Comparison of ENCODE assay signal across 9 mouse cellular contexts in genomic region chr5:125063015-125063414, GRCm38 (mm10). TPM values are rescaled to one million over a fixed set of nuclear protein-coding genes. Genes with fewer than 3 reads are reported as not detected.
DNase-seq lines count a peak whose midpoint lies in the region; ATAC-seq and TF ChIP-seq lines count a peak whose summit lies in the region.
"Had no signal": no experiment of that assay in that cellular context is flagged by ENCODE, and none has a peak within 500 bp of the region (broad histone marks: within the 10 kb centered on the region; RNA-seq: fewer than 3 reads in every experiment).

No protein-coding gene starts in this region.

- no peak overlapping the region for H3K9ac ChIP-seq in intestine, postnatal 0 days (ENCODE audit: low read depth, low read length)
- H3K9ac ChIP-seq: limb, embryonic 13.5 days had no signal

- H3K4me1 ChIP-seq in hindbrain, embryonic 10.5 days (replicated peaks), result peaks cover 51% of the 10 kb centered on the region
- H3K4me1 ChIP-seq in intestine, postnatal 0 days (replicated peaks; ENCODE audit: control insufficient read depth, insufficient read depth, low read length), result no peaks in the 10 kb centered on the region; the same call in 1 of the 2 replicates

- H3K4me2 ChIP-seq in intestine, postnatal 0 days (replicated peaks; ENCODE audit: low read depth), result no peak overlapping the region
- H3K4me2 ChIP-seq: limb, embryonic 13.5 days had no signal

- DNase-seq in retina, postnatal 1 day, result peak; percentile 35
- DNase-seq in retina, embryonic 14.5 days (ENCODE audit: low spot score), result no peak
- DNase-seq in hindbrain, embryonic 10.5 days (ENCODE audit: low spot score), result no peak
- DNase-seq in left cerebral cortex, postnatal 4 days, result peak; percentile 49
- DNase-seq in telencephalon, adult 2 months (ENCODE audit: low read depth, low spot score), result peak; percentile 68
- no peak for DNase-seq in spleen, postnatal 10 days (ENCODE audit: low spot score in 2 of 2)
- no peak for DNase-seq in spleen, adult 18-20 months

- H3K4me3 ChIP-seq in hindbrain, embryonic 10.5 days, result no peak overlapping the region
- H3K4me3 ChIP-seq in intestine, postnatal 0 days (ENCODE audit: low read depth, low read length), result no peak overlapping the region
- H3K4me3 ChIP-seq: limb, embryonic 13.5 days had no signal

- no peak for TF ChIP-seq CTCF in intestine, postnatal 0 days (IDR thresholded peaks at IDR 0.05; ENCODE audit: low read depth)

- no peaks in the 10 kb centered on the region for H3K9me3 ChIP-seq in hindbrain, embryonic 10.5 days
- H3K9me3 ChIP-seq in intestine, postnatal 0 days (ENCODE audit: control insufficient read depth), result no peaks in the 10 kb centered on the region
- H3K9me3 ChIP-seq: limb, embryonic 13.5 days had no signal

- no peak for ATAC-seq in intestine, postnatal 0 days

- peaks cover 27% of the 10 kb centered on the region for H3K27me3 ChIP-seq in hindbrain, embryonic 10.5 days (ENCODE audit: insufficient read depth, poor library complexity, severe bottlenecking)
- H3K27me3 ChIP-seq in intestine, postnatal 0 days (replicated peaks; ENCODE audit: control insufficient read depth, insufficient read depth, low read length), result no peaks in the 10 kb centered on the region
- H3K27me3 ChIP-seq: limb, embryonic 13.5 days had no signal

- intact Hi-C loops in left cerebral cortex, postnatal 4 days (cut with DNase I), result no loop called here

- H3K36me3 ChIP-seq in hindbrain, embryonic 10.5 days, result peaks cover 68% of the 10 kb centered on the region
- H3K36me3 ChIP-seq in intestine, postnatal 0 days (ENCODE audit: control insufficient read depth, insufficient read depth), result peaks cover 40% of the 10 kb centered on the region

- WGBS in hindbrain, embryonic 10.5 days, result 69% methylated on average over 17 of the region's 17 CpGs
- WGBS in intestine, postnatal 0 days, result 75% methylated on average over 17 of the region's 17 CpGs

- H3K27ac ChIP-seq in hindbrain, embryonic 10.5 days, result peak overlapping the region; percentile 35; the same call in 1 of the 2 replicates
- H3K27ac ChIP-seq in intestine, postnatal 0 days (ENCODE audit: low read depth, low read length), result no peak overlapping the region
- H3K27ac ChIP-seq: limb, embryonic 13.5 days had no signal

RNA-seq across cellular contexts. Expression of gene Rflna, which starts 60.0 kb away (rescaled TPM):
- polyA plus RNA-seq in hindbrain, embryonic 10.5 days (2016; fragmentation: Nextera tagmentation; extraction: Ambion mirVana), result 4.3 and 7.7 TPM in 2 replicates
- total RNA-seq in left cerebral cortex, postnatal 4 days (2021), result 1 to 10 TPM; 2.0 to 2.1 TPM
- 1.5 and 1.7 TPM in 2 replicates for polyA plus RNA-seq in intestine, postnatal 0 days (2015; fragmentation: Nextera tagmentation; extraction: Ambion mirVana)

Comparison
In these comparisons a context has a peak if more than half of its experiments do, and no peak if none do; other contexts are left out.
1. DNase-seq: peak in retina, postnatal 1 day (single experiment), left cerebral cortex, postnatal 4 days (single experiment) and telencephalon, adult 2 months (single experiment); none in retina, embryonic 14.5 days (single experiment), hindbrain, embryonic 10.5 days (single experiment), spleen, postnatal 10 days (0 of 2) and spleen, adult 18-20 months (0 of 2).